Mouse (Mus musculus) CH12.LX (cell line): ENCODE data around the gene Smoc1.

Experiments used
- CTCF ChIP-seq, 2 experiments: IDR thresholded peaks in 1 of 2; conservative IDR thresholded peaks in 1 of 2; 2 replicates each; pipeline ENCODE4 v1.5.1; 2011 to 2012; ENCODE audit warnings: low read depth in 2 of 2, low read length in 2 of 2, improper control_type of control experiment in 1 of 2, inconsistent platforms in 1 of 2, mild to moderate bottlenecking in 1 of 2, moderate library complexity in 1 of 2
- EP300 ChIP-seq: IDR thresholded peaks from 2 replicates; pipeline ENCODE4 v1.6.1; 2011; ENCODE audit warnings: low read length, improper control_type of control experiment
- GABPA ChIP-seq: IDR thresholded peaks from 2 replicates; pipeline ENCODE4 v1.6.1; 2012; ENCODE audit warnings: low read depth, low read length, improper control_type of control experiment, inconsistent platforms; ENCODE audit not compliant: insufficient replicate concordance
- KAT2A ChIP-seq: IDR thresholded peaks from 2 replicates; pipeline ENCODE4 v1.6.1; 2012; ENCODE audit warnings: low read length, improper control_type of control experiment, inconsistent platforms; ENCODE audit not compliant: insufficient replicate concordance
- MAFK ChIP-seq: IDR thresholded peaks from 2 replicates; pipeline ENCODE4 v1.6.1; 2011; ENCODE audit warnings: low read length, improper control_type of control experiment; ENCODE audit not compliant: insufficient replicate concordance
- POLR2A ChIP-seq: IDR thresholded peaks from 2 replicates; pipeline ENCODE4 v1.6.1; 2011; ENCODE audit warnings: low read depth, mild to moderate bottlenecking, improper control_type of control experiment, low read length
- RCOR1 ChIP-seq: conservative IDR thresholded peaks from 2 replicates; pipeline ENCODE4 v1.6.1; 2012; ENCODE audit warnings: low read depth, mild to moderate bottlenecking, inconsistent platforms, low read length, improper control_type of control experiment
- SIN3A ChIP-seq: IDR thresholded peaks from 2 replicates; pipeline ENCODE4 v1.6.1; 2012; ENCODE audit warnings: low read length, improper control_type of control experiment, inconsistent platforms

DNA sequence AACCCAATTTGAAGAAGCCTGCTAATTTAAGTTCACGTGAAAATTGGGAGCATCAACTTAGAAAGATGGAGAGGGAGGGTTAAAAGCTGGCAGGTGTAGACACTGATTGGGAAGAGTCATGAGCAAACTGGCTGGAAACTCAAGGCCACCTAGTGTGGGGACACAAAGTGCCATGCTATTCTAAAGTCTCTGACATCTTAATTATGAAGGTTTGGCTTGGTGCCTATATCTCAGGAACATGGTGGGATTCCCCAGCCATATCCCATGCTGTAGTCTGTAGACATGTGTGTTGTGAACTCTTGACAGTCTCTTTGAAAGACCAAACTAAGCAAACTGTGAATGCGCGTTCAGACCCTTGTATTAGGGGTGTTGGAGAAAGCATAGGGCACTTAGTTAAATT lies 32.0 kb downstream of the Smoc1 start:
- TF ChIP-seq KAT2A (no peak), GABPA (no peak), SIN3A (no peak), RCOR1 (no peak), CTCF (conservative IDR thresholded peaks at IDR 0.05 in 1 of 2, IDR thresholded peaks at IDR 0.05 in 1 of 2; ENCODE audit: low read depth in 2 of 2, low read length in 2 of 2) (no peak), EP300 (no peak), MAFK (no peak), POLR2A (no peak)
